Mouse (Mus musculus) kidney, adult 2 months (tissue): Measurements from ENCODE around the gene Trp73. TPM values are rescaled to one million over a fixed set of nuclear protein-coding genes. Genes with fewer than 3 reads are reported as not detected.

ENCODE experiments used
- DNase-seq: peaks from one replicate; pipeline ENCODE4 v3.0.0; 2021
- H3K27ac ChIP-seq: fragments of 200-500 bp; 2 replicates; pipeline ENCODE4 v1.5.1; 2012; ENCODE audit warnings: low read depth, low read length, control low read depth, inconsistent platforms; ENCODE audit not compliant: insufficient read depth
- H3K27me3 ChIP-seq: fragments of 200-500 bp; replicated peaks from 2 replicates; pipeline ENCODE4 v1.6.1; 2012; ENCODE audit warnings: mild to moderate bottlenecking, moderate library complexity, low read length, inconsistent platforms; ENCODE audit not compliant: control insufficient read depth, insufficient read depth
- H3K36me3 ChIP-seq: fragments of 200-500 bp; 2 replicates; pipeline ENCODE4 v1.6.1; 2012; ENCODE audit warnings: mild to moderate bottlenecking, moderate library complexity, low read length, inconsistent platforms; ENCODE audit not compliant: control insufficient read depth, insufficient read depth
- H3K4me1 ChIP-seq: fragments of 200-500 bp; 2 replicates; pipeline ENCODE4 v1.6.1; 2011; ENCODE audit warnings: low read length; ENCODE audit not compliant: control insufficient read depth, insufficient read depth
- H3K4me3 ChIP-seq: fragments of 200-500 bp; 2 replicates; pipeline ENCODE4 v1.5.1; 2011; ENCODE audit warnings: mild to moderate bottlenecking, low read depth, low read length, control low read depth; ENCODE audit not compliant: insufficient read depth
- CTCF ChIP-seq: fragments of 200-500 bp; conservative IDR thresholded peaks from 2 replicates; pipeline ENCODE4 v1.5.1; 2011; ENCODE audit warnings: low read depth, mild to moderate bottlenecking, control low read depth, low read length, moderate library complexity, mixed read lengths; ENCODE audit not compliant: insufficient read depth, insufficient read length
- POLR2A ChIP-seq: fragments of 200-500 bp; IDR thresholded peaks from one replicate; pipeline ENCODE4 v1.6.1; 2011; ENCODE audit warnings: low read depth, low read length, control low read depth
- WGBS: fragments of 180-500 bp; shearing (Covaris S2); methylation state at CpG from one replicate; pipeline ENCODE4 v1.1.7; 2018; 5-methylcytosine and 5-hydroxymethylcytosine counted together
- polyA plus RNA-seq: library from polyadenylated mRNA; depleted of rRNA; stranded (reverse); fragments of >200 nt; gene quantifications from 2 replicates; pipeline ENCODE4 v1.2.3, GENCODE M21; 2012

Trp73 gene
- polyA plus RNA-seq, 1 experiment, result 0.03 TPM

DNA sequence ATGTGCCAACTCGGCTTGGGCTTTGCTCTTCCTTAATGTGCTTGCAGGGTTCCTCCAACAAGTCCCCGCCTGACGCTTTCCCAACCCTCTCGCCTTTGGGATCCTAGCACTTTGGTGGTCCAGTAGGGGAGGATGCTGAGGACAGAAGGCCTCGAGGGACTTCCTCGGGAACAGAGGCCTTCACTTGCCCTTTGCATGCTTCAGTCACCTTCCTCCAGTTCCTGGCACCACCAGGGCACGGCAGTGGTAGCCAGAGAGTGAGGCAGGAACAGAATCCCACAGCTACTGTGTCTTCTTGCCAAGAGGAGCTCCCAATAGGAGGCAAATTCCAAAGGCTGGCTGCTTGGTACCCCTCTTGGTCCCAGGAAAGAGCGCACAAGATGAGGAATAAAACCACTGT, 36.6 kb downstream of the Trp73 start:
- Histone ChIP-seq H3K4me3 (no peak overlapping the region), H3K27ac (no peak overlapping the region), H3K27me3 (no peaks in the 10 kb centered on the region), H3K36me3 (no peaks in the 10 kb centered on the region), H3K4me1 (no peaks in the 10 kb centered on the region)
- no peak for DNase-seq
- WGBS, result 67% methylated on average over 8 of the region's 8 CpGs
- TF ChIP-seq CTCF (no peak), POLR2A (no peak)

DNA sequence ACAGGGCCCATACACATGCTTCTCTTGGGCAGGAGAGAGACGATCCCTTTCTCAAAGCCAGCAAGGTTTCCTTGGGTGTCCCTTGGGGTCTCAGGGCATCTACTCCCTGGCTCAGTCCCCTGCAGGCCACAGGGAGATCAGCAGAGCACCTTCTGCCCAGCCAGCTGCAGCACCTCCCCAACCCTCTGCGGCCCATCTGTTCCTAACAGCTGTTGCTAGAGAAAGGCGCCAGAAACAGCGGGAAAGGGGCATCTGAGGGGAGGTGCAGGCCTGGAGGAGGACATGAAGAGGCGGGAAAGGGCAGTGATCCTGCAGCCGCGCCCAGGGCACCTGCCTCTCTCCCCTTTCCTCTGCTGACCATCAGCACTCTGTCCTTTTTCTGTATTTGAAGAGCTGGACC, 40.6 kb downstream of the Trp73 start:
- Histone ChIP-seq H3K27ac (no peak overlapping the region), H3K4me3 (no peak overlapping the region), H3K4me1 (no peaks in the 10 kb centered on the region), H3K27me3 (no peaks in the 10 kb centered on the region), H3K36me3 (no peaks in the 10 kb centered on the region)
- DNase-seq, result no peak
- TF ChIP-seq POLR2A (no peak), CTCF (no peak)
- 51% methylated on average over 7 of the region's 7 CpGs for WGBS

GRCm38 (mm10) chr4:154096111-154096510, 43.9 kb downstream of the Trp73 start:
- no peak for DNase-seq
- Histone ChIP-seq H3K36me3 (no peaks in the 10 kb centered on the region), H3K27ac (no peak overlapping the region), H3K4me1 (no peaks in the 10 kb centered on the region), H3K4me3 (no peak overlapping the region), H3K27me3 (no peaks in the 10 kb centered on the region)
- TF ChIP-seq POLR2A (no peak), CTCF (no peak)
- WGBS, result 25% methylated on average over 6 of the region's 6 CpGs

DNA sequence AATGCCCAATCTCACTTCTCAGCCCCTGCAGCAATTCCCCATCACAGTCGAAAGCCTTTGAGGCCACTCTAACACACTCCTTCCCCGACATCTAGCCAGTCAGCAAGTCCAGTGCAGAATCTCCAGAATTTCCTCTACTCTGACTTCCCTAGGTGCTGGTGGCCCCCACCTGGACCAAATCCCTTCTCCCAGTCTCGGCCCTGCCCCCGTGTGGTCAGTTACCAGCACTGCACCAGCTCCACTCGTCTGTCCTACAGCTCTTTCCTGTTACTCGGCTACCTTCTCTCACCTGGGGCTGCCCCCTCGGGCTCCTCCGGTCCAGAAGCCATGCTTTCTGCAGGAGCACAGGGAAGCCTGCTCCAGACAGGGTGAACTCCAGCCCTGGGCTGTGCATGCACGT, 46.8 kb downstream of the Trp73 start:
- WGBS, result 23% methylated on average over 9 of the region's 9 CpGs
- Histone ChIP-seq H3K36me3 (no peaks in the 10 kb centered on the region), H3K4me3 (no peak overlapping the region), H3K27ac (no peak overlapping the region), H3K27me3 (no peaks in the 10 kb centered on the region), H3K4me1 (no peaks in the 10 kb centered on the region)
- TF ChIP-seq POLR2A, result no peak
- TF ChIP-seq CTCF, result peak; percentile 76
- DNase-seq, result peak; percentile 40

DNA sequence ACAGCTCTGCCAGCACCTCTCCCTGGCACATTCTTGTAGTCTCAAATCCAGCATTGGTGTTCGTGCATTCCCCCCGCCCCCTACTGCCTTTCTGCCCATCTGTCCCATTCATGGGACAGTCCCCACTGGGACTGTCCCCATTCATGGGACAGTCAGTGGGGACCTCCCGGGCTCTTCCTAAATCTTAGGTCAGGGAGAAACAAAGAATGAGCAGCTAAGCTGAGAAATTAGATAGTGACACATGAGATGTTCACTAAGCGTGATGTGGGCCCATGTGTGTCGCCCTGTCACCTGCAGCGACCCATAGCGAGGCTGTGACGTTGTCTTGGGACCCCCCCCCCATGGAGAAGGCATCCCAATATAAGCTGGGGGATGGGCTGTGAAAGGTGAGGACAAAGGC, 48.7 kb downstream of the Trp73 start:
- no peaks in the 10 kb centered on the region for H3K4me1 ChIP-seq
- TF ChIP-seq CTCF, result no peak
- no peak for TF ChIP-seq POLR2A
- WGBS, result 45% methylated on average over 8 of the region's 8 CpGs
- H3K27me3 ChIP-seq, result no peaks in the 10 kb centered on the region
- DNase-seq, result no peak
- no peak overlapping the region for H3K27ac ChIP-seq
- no peak overlapping the region for H3K4me3 ChIP-seq
- no peaks in the 10 kb centered on the region for H3K36me3 ChIP-seq

- 64% methylated on average over 5 of the region's 5 CpGs for WGBS
- H3K4me3 ChIP-seq, result no peak overlapping the region
- TF ChIP-seq POLR2A (no peak), CTCF (peak; percentile 35)
- no peaks in the 10 kb centered on the region for H3K36me3 ChIP-seq
- no peak overlapping the region for H3K27ac ChIP-seq
- no peak for DNase-seq
- no peaks in the 10 kb centered on the region for H3K27me3 ChIP-seq
- H3K4me1 ChIP-seq, result no peaks in the 10 kb centered on the region
These were observed 50.8 kb downstream of the Trp73 start for GRCm38 (mm10) chr4:154089205-154089604.

- Histone ChIP-seq H3K4me1 (no peaks in the 10 kb centered on the region), H3K36me3 (no peaks in the 10 kb centered on the region), H3K27ac (no peak overlapping the region), H3K27me3 (no peaks in the 10 kb centered on the region), H3K4me3 (no peak overlapping the region)
- DNase-seq, result no peak
- TF ChIP-seq POLR2A (no peak), CTCF (no peak)
- WGBS, result 82% methylated on average over 8 of the region's 8 CpGs
These were observed 53.6 kb downstream of the Trp73 start for GRCm38 (mm10) chr4:154086436-154086835.

DNA sequence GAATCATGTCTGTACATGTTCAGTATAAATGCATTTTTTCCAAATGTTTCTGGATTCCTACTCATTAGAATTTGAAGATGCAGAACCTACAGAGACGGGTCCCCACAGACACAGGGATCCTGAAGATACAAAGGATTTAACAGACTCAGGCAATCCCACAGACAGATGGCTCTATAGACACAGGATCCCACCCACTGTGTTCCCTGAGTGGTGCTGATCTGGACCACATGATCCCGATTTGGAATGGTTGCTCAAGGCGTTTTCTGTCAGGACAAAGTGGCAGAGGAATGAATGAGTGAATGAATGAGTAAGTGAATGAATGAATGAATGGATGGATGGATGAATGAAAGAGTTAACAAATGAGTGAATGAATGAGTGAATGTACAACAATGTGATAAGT, 54.2 kb downstream of the Trp73 start:
- H3K27ac ChIP-seq, result no peak overlapping the region
- H3K27me3 ChIP-seq, result no peaks in the 10 kb centered on the region
- no peaks in the 10 kb centered on the region for H3K36me3 ChIP-seq
- H3K4me1 ChIP-seq, result no peaks in the 10 kb centered on the region
- no peak for DNase-seq
- WGBS, result 70% methylated on average over 3 of the region's 3 CpGs
- no peak overlapping the region for H3K4me3 ChIP-seq
- no peak for TF ChIP-seq CTCF
- no peak for TF ChIP-seq POLR2A
